Mouse (Mus musculus): ENCODE measurements at regions not wholly inside any gene's neighbourhood (a gene's known extent, or its start where the extent isn't known, plus 50 kb on each side); places are given as distances from the start of the nearest gene placed in this dataset.

DNA sequence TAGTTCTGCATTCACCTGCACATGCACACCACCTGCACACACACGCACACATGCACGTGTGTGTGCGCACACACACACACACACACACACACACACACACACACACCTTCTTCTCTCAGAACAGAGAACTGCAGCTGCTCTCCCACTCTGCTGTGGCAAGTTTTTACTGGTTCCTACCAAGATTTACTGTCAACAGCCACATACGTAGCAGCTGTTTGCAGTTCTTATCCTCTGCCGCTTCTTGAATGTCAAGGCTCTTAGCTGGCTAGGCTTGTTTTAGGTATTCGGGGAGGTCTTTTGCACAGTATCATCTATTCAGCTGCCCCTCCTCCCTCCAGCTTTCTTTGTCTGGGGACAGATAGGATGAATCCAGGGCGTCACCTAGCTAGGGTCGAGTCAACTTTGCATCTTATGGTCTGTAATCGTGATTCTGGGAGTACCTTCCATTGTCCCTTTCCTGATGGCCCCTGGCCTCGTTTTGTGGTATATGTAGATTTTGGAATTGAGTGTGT lies 64.3 kb upstream of the Ercc4 start:
- DNase-seq (ENCODE audit: low read depth) = no peak

DNA sequence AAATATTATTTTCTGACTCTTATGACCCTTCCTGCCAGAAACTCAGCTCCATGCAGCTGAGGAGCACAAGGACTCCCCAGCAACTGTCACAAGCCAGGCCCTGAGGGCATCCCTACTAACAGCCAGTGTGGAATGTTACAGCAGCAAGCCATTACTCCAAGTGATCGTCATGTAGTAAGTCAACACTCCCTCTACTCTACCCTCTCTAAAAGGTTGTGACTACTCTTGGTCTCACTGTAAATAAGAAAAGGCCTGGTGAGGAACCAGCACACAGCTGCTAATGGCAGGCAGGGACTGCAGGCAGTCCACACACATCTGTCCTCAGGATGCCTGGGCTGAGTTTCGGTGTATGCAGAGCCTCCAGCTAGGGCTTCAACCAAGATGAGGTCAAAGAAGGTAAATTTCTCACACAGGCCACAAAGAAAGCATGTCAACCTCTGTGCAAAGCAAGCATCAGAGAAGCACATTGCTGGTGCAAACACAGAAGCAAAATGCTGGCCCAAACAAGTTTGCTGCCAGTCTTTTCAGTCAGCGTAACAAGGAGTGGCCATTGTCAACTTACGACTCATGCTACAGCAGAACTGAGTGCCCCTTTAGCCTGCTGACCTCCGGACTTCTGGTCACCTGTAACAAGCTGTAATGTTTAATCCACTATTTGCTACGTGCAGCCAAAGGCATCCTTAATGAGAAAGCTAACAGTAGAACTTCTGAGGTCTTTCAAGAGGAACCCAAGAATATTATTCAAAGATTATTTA lies 62.9 kb upstream of the Ercc4 start:
- no peak for DNase-seq (ENCODE audit: low read depth)

DNA sequence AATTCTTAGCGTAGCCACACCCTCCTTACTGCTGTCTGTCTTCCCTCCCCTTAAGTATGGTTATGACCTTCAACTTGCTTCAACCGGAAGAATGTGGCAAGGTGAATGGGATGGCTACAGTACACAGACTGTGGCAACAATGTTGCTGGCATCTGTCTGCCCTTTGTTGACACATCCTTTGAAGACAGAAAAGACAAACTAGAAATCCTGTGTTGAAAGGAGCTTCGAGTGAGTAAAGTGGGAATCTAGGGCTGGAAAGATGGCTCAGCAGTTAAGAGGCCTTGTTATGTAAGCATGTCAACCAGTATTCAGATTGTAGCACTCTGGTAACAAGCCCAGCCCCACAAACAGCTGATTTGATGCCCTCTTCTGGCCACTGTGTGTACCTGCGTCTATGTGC lies 60.2 kb upstream of the Ercc4 start:
- no peak for DNase-seq (ENCODE audit: low read depth)

DNA sequence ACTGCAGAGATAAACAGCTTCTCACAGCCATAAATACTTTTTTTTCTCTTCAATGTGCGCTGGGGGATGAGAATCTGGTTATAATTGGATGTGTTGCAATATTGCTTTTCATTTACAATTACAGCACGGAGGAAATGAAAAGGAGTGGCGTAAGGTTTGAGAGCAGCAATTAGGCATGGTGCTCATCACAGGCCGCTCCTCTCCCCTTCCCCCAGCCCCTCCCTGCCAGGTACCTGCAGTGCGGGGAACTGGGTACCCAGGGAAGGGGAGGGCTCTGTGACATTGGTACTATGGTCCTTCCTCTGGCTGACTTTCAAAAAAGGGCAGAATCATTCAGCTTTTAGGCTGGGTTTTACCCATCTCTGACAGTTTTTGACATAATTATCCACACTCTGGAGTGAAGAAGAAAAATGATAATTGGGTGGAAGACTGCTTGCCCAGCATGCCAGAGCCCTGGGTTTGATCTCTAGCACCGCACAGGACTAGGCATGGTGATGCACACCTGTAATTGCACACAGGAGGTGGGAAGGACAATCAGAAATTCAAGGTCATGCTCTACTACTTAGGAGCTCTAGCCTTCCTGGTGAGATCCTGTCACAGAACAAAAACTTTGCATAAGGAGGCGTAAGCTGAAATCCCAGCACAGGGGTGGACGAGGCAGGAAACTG lies 59.1 kb upstream of the Ercc4 start:
- no peak for DNase-seq (ENCODE audit: low read depth)

DNA sequence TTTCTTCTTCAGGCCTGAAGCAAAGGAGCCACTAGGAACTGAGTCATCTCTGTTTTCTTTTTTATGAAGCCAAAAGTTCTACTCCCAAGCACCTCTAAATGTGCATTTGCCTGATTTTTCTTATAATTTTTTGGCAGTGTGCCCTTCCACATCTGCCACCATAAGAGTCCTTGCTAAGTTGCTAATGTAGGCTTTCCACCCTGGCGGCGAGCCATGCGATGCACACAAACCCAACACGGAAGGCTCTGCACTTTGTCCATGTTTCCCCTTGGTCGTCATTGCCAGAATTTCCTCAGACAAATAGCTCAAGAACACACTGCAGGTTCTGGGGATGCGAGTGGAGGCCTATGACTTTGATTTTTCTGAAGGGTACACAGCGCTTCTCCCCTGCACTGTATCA lies 54.5 kb upstream of the Ercc4 start:
- DNase-seq (ENCODE audit: low read depth) = no peak
